Mouse (Mus musculus): ENCODE data around the gene Ints1. TPM values are rescaled to one million over a fixed set of nuclear protein-coding genes. Genes with fewer than 3 reads are reported as not detected.

The Ints1 gene
- polyA plus RNA-seq (2015; fragmentation: Nextera tagmentation; extraction: Ambion mirVana) = 26.7 and 32.3 TPM in 2 replicates

DNA sequence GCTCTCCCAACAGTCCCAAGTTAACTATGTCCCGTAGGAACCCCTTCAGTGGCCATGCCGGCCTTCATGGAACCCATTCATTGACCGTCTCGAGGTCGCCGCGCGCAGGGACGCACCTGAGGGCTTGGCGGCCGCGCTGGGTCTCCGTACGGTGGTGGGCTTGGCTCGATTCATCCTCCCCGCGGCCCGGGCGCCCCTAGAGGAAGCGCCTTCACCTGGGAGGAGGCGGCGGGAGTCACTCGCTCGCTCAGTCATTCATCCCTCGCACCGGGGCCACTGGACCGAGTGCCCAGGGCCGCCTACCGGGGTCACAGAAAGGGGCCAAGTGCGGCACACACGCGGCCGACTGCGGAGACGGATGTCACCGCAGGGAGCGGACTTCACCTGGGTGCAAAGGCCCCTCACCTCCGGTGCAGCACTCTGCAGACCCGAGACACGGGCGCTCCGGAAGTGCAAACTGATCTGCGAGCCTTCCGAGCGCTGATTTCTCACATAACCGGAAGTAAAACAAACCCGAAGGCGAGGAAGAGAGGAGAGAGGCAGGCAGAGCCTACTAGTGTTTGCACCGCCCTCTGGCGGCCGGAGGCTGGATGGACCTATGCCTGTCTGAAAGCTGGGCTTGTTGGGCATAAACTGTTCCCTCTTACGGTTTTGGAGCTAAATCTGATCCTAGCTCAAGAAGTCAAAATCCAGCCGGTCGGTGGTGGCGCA, at the start of gene Ints1:
TSS of gene Ints1 (minus strand) at position 459 of the 711 bp plus-strand sequence.
- ATAC-seq = peak; percentile 95
- Histone ChIP-seq H3K4me2 (ENCODE audit: low read length) (peak within 1 kb of the TSS; percentile 97), H3K4me1 (replicated peaks; ENCODE audit: control insufficient read depth, insufficient read depth, low read length) (peaks cover 9% of the 10 kb centered on the region), H3K27ac (ENCODE audit: low read length) (no peak within 1 kb of the TSS), H3K27me3 (replicated peaks; ENCODE audit: control insufficient read depth, insufficient read depth, low read length) (no peaks in the 10 kb centered on the region), H3K9me3 (ENCODE audit: control insufficient read depth, low read length) (no peaks in the 10 kb centered on the region), H3K36me3 (ENCODE audit: control insufficient read depth, insufficient read depth) (peaks cover 23% of the 10 kb centered on the region), H3K9ac (replicated peaks; ENCODE audit: low read depth, low read length) (peak within 1 kb of the TSS; percentile 71), H3K4me3 (replicated peaks; ENCODE audit: low read length) (peak within 1 kb of the TSS; percentile 64)
- under 1% methylated on average over 55 of the region's 55 CpGs for WGBS

DNA sequence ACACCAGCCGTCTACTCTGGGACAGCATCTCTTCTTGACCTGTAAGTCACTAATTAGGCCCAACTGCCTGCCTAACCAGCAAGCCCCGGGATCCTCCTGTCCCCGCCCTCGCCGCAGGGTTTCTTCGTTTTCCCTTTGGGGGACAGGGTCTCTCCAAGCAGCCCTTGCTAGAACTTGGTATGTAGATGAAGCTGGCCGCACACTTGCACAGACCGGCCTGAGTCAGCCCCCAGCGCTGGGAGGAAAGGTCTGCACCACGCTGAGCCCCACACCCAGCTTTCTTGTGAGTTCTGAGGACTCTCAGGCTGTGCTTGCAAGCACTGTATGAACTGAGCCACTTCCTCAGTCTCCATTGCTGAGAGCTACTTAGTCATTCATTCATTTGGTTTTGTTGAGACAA, 49.1 kb upstream of the Ints1 start:
- peak overlapping the region; percentile 19 for H3K4me2 ChIP-seq (ENCODE audit: low read length)
- H3K9me3 ChIP-seq (ENCODE audit: control insufficient read depth, low read length) = no peaks in the 10 kb centered on the region
- no peaks in the 10 kb centered on the region for H3K27me3 ChIP-seq (replicated peaks; ENCODE audit: control insufficient read depth, insufficient read depth, low read length)
- no peak for ATAC-seq
- peaks cover 17% of the 10 kb centered on the region for H3K4me1 ChIP-seq (replicated peaks; ENCODE audit: control insufficient read depth, insufficient read depth, low read length)
- H3K4me3 ChIP-seq (replicated peaks; ENCODE audit: low read length) = no peak overlapping the region
- no peak overlapping the region for H3K9ac ChIP-seq (replicated peaks; ENCODE audit: low read depth, low read length)
- no peak overlapping the region for H3K27ac ChIP-seq (ENCODE audit: low read length)
- 84% methylated on average over 10 of the region's 10 CpGs for WGBS
- peaks cover 5% of the 10 kb centered on the region for H3K36me3 ChIP-seq (ENCODE audit: control insufficient read depth, insufficient read depth)

DNA sequence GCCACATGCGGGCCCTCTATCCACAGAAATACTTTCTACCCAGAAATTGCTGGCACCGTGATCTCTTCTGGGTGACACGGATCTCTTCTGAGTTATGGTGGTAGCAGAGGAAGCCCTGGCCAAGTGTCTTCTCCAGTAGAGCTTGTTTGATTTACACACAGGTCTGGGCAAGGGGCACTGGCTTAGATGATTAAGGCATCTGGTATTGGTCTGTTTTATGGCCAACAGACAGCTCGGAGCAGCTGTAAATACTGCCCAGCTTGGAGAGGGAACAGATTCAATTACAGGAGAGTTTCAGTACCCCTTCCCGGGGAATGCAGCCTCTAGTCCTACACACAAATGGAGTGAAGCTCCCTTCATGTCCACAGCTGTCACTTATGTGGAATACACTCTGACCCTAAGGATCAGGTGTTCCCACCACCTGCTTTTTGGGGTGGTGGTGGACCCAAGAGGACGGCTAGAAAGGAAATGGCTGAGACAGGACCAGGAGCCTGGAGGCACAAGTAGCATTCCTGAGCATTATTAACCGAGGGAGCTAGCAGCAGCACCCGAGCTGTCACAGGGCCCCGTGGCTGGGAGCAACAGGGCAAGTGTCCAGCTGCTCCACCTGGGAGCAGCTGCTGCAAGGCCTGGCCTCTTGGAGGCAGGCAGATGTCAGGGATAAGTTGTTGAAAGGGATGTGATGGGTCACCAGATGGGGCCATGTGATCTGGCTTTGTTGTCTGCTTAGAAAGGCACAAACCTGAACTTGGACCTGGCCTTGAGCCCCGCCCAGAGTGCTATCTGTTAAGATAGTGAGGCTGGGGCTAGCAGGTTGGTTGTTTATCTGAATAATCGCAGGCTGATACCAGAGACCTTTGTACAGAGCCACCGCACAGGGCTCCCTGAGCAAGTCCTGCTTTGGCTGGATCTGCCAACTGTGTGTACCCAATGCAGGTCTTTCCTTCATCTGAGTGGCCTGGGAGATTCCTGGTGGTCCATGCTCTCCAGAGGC, 46.3 kb upstream of the Ints1 start:
- Histone ChIP-seq H3K27ac (ENCODE audit: low read length) (no peak overlapping the region), H3K4me1 (replicated peaks; ENCODE audit: control insufficient read depth, insufficient read depth, low read length) (peaks cover 17% of the 10 kb centered on the region), H3K9ac (replicated peaks; ENCODE audit: low read depth, low read length) (no peak overlapping the region), H3K36me3 (ENCODE audit: control insufficient read depth, insufficient read depth) (peaks cover 5% of the 10 kb centered on the region), H3K27me3 (replicated peaks; ENCODE audit: control insufficient read depth, insufficient read depth, low read length) (no peaks in the 10 kb centered on the region), H3K4me3 (replicated peaks; ENCODE audit: low read length) (no peak overlapping the region), H3K4me2 (ENCODE audit: low read length) (no peak overlapping the region), H3K9me3 (ENCODE audit: control insufficient read depth, low read length) (no peaks in the 10 kb centered on the region)
- ATAC-seq = no peak
- WGBS = 87% methylated on average over 12 of the region's 12 CpGs

DNA sequence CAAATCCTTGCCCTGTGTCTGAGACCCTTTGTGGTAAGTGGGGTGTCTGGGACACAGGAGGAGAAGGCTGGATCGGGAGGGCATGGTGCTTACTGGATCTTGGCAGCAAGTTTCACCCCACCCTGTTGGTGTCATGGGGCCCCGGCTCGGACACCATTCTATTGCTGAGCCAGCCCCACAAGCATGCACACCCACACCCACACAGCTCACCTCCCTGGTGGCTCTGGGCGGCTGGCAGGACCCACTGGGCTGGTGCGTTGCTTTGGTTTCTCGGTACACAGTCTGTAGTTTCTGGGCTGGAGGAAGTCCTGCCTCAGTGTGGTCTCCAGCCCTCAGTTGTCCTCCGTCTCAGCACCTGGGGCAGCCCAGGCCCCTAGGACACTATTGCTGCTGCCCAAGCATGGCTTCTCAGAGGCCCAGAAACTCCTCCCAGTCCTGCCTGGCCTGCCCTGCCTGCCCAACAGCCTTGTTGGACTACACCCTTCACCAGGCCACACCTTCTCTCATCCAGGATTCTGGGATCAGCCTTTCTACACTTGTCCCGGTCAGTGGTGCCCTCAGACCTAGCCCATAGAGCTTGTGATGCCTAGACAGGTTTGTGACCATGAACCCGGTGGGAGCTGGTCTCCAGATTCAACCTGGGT, 44.2 kb upstream of the Ints1 start, which contains the start of gene Tmem184a:
TSS of gene Tmem184a (minus strand) at position 380 of the 644 bp plus-strand sequence.
- no peak within 1 kb of the TSS for H3K4me2 ChIP-seq (ENCODE audit: low read length)
- H3K9ac ChIP-seq (replicated peaks; ENCODE audit: low read depth, low read length) = no peak within 1 kb of the TSS
- H3K36me3 ChIP-seq (ENCODE audit: control insufficient read depth, insufficient read depth) = peaks cover 5% of the 10 kb centered on the region
- WGBS = 86% methylated on average over 9 of the region's 9 CpGs
- H3K4me1 ChIP-seq (replicated peaks; ENCODE audit: control insufficient read depth, insufficient read depth, low read length) = peaks cover 3% of the 10 kb centered on the region; the same call in 1 of the 2 replicates
- no peak for ATAC-seq
- no peak within 1 kb of the TSS for H3K27ac ChIP-seq (ENCODE audit: low read length)
- H3K27me3 ChIP-seq (replicated peaks; ENCODE audit: control insufficient read depth, insufficient read depth, low read length) = peaks cover 3% of the 10 kb centered on the region
- no peak within 1 kb of the TSS for H3K4me3 ChIP-seq (replicated peaks; ENCODE audit: low read length)
- no peaks in the 10 kb centered on the region for H3K9me3 ChIP-seq (ENCODE audit: control insufficient read depth, low read length)

DNA sequence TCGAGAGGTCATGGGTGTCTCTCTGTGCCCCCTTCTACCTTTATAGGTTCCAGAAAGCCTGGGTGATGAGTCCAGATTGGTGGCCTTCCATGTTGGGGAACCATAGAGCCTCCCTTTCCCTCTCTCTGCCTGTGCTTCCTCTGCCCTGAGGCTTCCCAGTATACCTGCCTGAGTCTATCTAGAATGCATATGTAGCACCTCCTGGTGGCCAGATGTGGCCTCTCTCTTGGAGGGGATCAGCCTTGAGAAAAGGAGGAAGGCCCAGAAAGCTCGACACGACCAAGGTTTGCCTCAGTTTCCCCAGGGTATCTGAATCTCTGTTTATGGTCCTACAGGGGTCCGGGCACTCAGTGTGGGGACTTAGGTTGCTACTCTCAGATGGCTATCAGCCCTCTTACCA, 43.3 kb upstream of the Ints1 start:
- no peak for ATAC-seq
- no peaks in the 10 kb centered on the region for H3K9me3 ChIP-seq (ENCODE audit: control insufficient read depth, low read length)
- H3K36me3 ChIP-seq (ENCODE audit: control insufficient read depth, insufficient read depth) = peaks cover 5% of the 10 kb centered on the region
- H3K27ac ChIP-seq (ENCODE audit: low read length) = no peak overlapping the region
- H3K27me3 ChIP-seq (replicated peaks; ENCODE audit: control insufficient read depth, insufficient read depth, low read length) = peaks cover 9% of the 10 kb centered on the region
- H3K4me2 ChIP-seq (ENCODE audit: low read length) = no peak overlapping the region
- no peaks in the 10 kb centered on the region for H3K4me1 ChIP-seq (replicated peaks; ENCODE audit: control insufficient read depth, insufficient read depth, low read length)
- H3K9ac ChIP-seq (replicated peaks; ENCODE audit: low read depth, low read length) = no peak overlapping the region
- WGBS = 56% methylated on average over 4 of the region's 4 CpGs
- H3K4me3 ChIP-seq (replicated peaks; ENCODE audit: low read length) = no peak overlapping the region

DNA sequence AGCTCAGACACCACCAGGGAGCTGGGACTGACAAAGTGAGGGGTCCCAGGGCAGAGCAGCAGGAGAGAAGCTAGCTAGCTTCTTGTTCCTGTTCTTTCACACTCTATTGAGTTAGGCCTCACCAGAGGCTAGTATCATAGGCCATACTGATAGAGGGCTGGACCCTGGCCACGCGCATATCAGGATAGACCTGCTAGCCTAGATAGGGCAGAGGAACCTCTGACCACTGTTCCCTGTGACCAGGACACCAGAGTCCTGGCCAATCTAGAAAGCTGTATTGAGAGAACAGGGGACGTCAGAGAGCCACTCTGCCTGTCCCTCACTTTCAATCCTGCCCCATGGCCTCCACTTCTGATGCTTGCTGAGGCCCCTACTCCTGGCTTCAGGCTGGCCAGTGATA, 42.6 kb upstream of the Ints1 start:
- Histone ChIP-seq H3K4me1 (replicated peaks; ENCODE audit: control insufficient read depth, insufficient read depth, low read length) (no peaks in the 10 kb centered on the region), H3K36me3 (ENCODE audit: control insufficient read depth, insufficient read depth) (peaks cover 5% of the 10 kb centered on the region), H3K4me2 (ENCODE audit: low read length) (no peak overlapping the region), H3K27ac (ENCODE audit: low read length) (no peak overlapping the region), H3K4me3 (replicated peaks; ENCODE audit: low read length) (no peak overlapping the region), H3K27me3 (replicated peaks; ENCODE audit: control insufficient read depth, insufficient read depth, low read length) (peaks cover 14% of the 10 kb centered on the region), H3K9me3 (ENCODE audit: control insufficient read depth, low read length) (no peaks in the 10 kb centered on the region), H3K9ac (replicated peaks; ENCODE audit: low read depth, low read length) (no peak overlapping the region)
- WGBS = 82% methylated on average over 3 of the region's 3 CpGs
- no peak for ATAC-seq

DNA sequence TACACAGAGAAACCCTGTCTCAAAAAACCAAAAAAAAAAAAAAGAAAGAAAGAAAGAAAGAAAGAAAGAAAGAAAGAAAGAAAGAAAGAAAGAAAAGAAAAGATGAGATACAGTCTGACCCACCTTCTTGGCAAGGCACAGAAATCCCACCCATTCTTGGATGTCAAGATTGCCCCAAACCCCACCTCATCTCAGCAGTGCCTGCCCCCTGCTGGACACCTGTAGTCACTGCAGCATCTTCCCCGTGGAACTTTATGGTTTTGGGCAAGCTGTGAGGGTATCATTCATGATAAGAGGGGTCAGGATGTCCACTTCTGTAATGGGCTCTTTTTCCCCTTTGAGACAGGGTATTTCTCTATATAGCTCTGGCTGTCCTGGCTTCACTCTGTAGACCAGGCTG, 41.8 kb upstream of the Ints1 start:
- Histone ChIP-seq H3K9me3 (ENCODE audit: control insufficient read depth, low read length) (no peaks in the 10 kb centered on the region), H3K9ac (replicated peaks; ENCODE audit: low read depth, low read length) (no peak overlapping the region), H3K4me1 (replicated peaks; ENCODE audit: control insufficient read depth, insufficient read depth, low read length) (no peaks in the 10 kb centered on the region), H3K4me2 (ENCODE audit: low read length) (no peak overlapping the region), H3K4me3 (replicated peaks; ENCODE audit: low read length) (no peak overlapping the region), H3K27ac (ENCODE audit: low read length) (no peak overlapping the region), H3K27me3 (replicated peaks; ENCODE audit: control insufficient read depth, insufficient read depth, low read length) (peaks cover 18% of the 10 kb centered on the region), H3K36me3 (ENCODE audit: control insufficient read depth, insufficient read depth) (peaks cover 4% of the 10 kb centered on the region; the same call in 1 of the 2 replicates)
- 5% methylated on average over 1 of the region's 1 CpGs for WGBS
- ATAC-seq = no peak

DNA sequence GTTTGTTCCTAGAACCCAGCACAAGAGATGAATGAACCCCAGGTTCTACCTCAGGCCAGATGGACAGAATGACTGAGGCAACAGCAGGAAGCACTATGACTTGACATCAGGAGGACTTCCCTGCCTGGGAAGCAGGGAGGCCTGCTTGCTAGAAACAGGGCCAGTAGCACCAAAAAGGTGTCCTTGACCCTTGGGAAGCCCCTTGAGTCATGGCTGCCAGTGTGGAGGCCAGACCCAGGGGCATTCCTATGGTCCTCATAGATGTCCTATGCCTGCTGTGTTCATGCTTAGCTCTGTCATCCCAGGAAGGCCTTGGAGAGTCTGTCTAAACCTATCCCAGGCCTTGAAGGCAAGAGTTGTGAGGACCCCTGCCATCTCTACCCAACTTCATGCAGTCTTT, 41.0 kb upstream of the Ints1 start:
- Histone ChIP-seq H3K4me2 (ENCODE audit: low read length) (no peak overlapping the region), H3K36me3 (ENCODE audit: control insufficient read depth, insufficient read depth) (no peaks in the 10 kb centered on the region), H3K27me3 (replicated peaks; ENCODE audit: control insufficient read depth, insufficient read depth, low read length) (peaks cover 18% of the 10 kb centered on the region), H3K9me3 (ENCODE audit: control insufficient read depth, low read length) (no peaks in the 10 kb centered on the region), H3K27ac (ENCODE audit: low read length) (no peak overlapping the region), H3K9ac (replicated peaks; ENCODE audit: low read depth, low read length) (no peak overlapping the region), H3K4me1 (replicated peaks; ENCODE audit: control insufficient read depth, insufficient read depth, low read length) (no peaks in the 10 kb centered on the region), H3K4me3 (replicated peaks; ENCODE audit: low read length) (no peak overlapping the region)
- ATAC-seq = no peak

DNA sequence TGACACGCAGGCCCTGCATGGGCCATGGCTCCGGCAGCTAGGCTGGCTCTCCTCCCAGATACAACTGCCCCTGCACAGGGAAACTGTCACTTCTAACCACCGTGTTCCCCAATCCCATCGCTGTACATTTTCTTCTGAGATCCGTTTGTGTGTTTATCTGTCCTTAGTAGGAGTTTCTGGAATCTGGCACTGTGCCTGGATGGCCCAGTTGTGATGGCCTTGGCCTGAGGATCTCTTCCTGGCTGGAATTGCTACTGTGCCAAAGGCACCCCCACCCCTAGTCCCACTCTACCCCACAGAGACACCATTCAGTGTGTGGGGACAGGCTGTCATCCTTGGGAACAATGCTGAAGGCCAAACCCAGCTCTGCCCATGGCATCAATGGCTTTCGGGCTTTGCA, 40.5 kb upstream of the Ints1 start:
- no peak overlapping the region for H3K27ac ChIP-seq (ENCODE audit: low read length)
- 68% methylated on average over 6 of the region's 6 CpGs for WGBS
- ATAC-seq = no peak
- H3K4me3 ChIP-seq (replicated peaks; ENCODE audit: low read length) = no peak overlapping the region
- H3K27me3 ChIP-seq (replicated peaks; ENCODE audit: control insufficient read depth, insufficient read depth, low read length) = peaks cover 18% of the 10 kb centered on the region
- H3K4me2 ChIP-seq (ENCODE audit: low read length) = no peak overlapping the region
- H3K4me1 ChIP-seq (replicated peaks; ENCODE audit: control insufficient read depth, insufficient read depth, low read length) = no peaks in the 10 kb centered on the region
- no peaks in the 10 kb centered on the region for H3K9me3 ChIP-seq (ENCODE audit: control insufficient read depth, low read length)
- no peaks in the 10 kb centered on the region for H3K36me3 ChIP-seq (ENCODE audit: control insufficient read depth, insufficient read depth)
- no peak overlapping the region for H3K9ac ChIP-seq (replicated peaks; ENCODE audit: low read depth, low read length)

Measured in forebrain, embryonic 16.5 days (tissue).